Mouse (Mus musculus) gastrocnemius, postnatal 4 days (tissue): ENCODE results near the gene Mrgpre. TPM values are rescaled to one million over a fixed set of nuclear protein-coding genes. Genes with fewer than 3 reads are reported as not detected.
A peak's percentile ranks its signal among the peaks of the same experiment; 100 is the strongest.

Source experiments
- DNase-seq, 2 experiments: peaks; one replicate each; pipeline ENCODE4 v3.0.0; 2021 to 2022; ENCODE audit warnings: low spot score in 2 of 2, mixed read lengths in 2 of 2
- microRNA-seq: library from miRNA; unstranded; fragments of <30 nt; microRNA quantifications from one replicate; pipeline ENCODE4 v1.2.0, GENCODE M21; 2021
- total RNA-seq, 2 experiments: library from RNA; stranded (reverse); gene quantifications; 2 replicates each; pipeline ENCODE4 v1.2.3; 2021

Mrgpre gene
- total RNA-seq, 2 experiments from 2014 or later = 1.7 to 2.7 TPM

DNA sequence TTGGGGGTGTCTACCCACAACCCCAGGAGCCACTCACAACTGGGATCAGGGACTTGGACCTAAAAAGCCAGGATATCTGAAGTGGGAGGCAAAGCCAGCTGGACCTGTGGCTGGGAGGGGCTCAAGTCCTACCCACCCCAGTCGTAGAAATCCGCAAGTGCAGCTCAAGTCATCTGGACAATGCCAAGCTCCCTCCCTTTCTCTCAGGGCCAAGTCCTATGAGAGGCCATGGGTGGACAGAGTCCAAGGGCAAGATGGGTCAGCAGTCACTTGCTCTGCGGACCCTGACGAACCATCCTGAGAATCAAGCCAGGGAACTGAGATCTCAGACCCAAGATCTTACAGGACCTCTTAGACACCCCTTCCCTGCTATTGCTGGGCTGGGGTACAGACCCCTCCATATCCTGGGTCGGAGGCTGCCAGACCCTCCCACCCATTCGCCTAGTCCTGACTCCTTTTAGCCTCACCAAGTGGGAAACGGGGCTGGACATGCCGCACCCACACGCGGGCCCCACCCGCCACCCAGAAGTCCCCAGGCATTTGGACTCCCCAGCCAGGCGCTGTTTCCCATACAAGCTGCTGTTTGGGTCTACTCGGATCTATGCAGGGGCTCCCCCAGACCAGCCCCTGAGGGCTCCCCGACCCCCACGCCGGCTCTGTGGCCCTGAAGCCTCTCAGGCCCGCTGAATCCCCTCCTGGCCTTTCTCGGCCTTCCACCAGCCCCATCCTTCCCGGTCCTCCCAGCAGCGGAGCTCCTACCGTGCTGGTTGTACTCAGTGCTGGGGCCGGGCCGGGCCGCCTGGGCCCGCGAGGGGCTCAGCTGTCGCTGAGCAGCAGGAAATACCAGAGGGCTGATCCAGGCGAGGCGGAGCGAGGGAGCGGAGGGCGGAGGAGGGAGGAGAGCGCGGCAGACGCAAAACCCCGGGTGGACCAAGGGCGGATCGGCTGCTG is 44.5 kb downstream of the Mrgpre start:
- peak; percentile 83 to 90 for DNase-seq

DNA sequence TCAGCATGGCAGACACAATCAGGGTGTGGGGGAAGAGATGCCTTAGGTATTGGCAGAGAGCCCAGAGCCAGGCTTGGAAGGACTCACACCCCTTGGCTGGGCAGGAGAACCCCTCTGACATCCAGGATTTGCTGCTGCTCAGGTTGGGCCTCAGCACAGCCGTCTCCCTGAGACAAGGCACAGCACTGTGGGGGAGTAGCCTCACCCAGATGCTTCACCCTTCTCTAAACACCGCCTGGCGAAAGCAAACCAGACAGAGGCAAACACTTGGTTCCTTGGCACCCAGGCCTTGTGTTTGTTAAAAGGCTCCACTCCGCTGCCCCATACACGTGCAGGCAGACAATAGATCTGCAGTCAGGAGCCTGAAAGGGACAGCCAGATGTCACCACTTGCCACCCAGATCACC is 45.7 kb downstream of the Mrgpre start:
- no peak for DNase-seq

DNA sequence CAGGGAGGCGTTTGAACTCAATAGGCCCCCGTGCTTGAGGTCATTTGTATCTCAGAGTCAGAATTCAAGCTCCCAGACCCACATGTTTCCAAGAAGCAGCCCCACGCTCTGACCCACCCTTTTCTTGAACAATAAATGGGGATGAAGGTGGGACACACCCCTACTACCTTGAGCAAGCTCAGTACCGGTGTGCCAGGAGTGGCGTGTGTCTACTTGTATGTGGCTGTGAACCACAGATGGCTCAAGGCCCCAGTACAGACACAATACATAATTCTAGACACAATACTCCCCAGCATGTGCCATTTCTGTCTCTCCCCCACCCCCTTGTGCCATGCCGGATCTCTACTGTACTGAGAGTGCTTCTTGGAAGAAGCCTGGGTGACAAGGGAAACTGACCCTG is 46.1 kb downstream of the Mrgpre start:
- no peak for DNase-seq

DNA sequence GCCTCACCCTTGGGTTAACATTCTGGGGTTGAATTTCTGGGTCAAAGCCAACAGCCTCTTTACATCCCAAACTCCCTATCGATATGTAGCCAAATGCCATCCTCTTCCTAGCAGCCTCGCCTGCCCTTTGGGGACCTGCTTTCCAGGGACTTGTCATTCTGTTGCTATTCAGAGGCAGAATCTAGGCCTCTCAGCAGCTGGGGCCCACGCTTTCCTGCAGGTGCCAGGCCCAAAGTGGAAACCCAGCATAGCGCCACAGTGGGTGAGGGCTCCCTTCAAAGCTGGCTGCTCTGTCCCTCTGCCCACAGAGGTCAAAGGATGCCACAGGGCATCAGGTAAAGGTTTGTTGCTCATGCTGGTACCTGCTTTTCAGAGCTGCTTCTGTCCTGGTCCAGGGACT is 50.6 kb downstream of the Mrgpre start:
- no peak for DNase-seq

DNA sequence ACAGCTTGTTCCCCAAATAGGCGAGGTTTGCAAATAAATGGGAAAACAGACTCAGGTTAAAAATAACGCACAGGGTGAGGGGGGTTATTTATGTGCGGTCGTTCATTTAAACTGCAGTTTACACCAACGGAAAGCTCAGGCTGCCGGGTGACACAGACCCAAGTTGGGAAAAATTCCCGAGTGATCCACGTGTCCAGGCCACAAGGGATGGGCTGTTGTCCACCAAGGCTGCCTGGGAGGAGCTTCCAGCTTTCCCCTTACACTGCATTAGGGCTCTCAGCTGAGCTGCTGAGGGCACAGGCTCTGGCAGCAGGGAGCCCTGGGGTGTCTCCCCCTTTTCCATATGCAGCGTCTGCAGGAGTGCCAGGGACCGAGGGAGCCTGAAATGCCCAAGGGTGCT is 54.4 kb downstream of the Mrgpre start:
- no peak for DNase-seq

Small RNA genes within 50 kb of the gene (microRNA-seq; reads per million reads assigned to microRNA genes)
- not detected for gene Gm22064

Other genes starting within 250 kb of the Mrgpre start
- 100 to 1,000 TPM; 160 to 164 TPM for gene Nap1l4, start 235.4 kb downstream of the Mrgpre start, total RNA-seq
- gene Cars, start 184.4 kb downstream of the Mrgpre start, total RNA-seq = 10 to 100 TPM; 45.7 to 48.3 TPM
- under 1 TPM; 0.49 to 0.75 TPM for gene Tnfrsf26, start 155.8 kb downstream of the Mrgpre start, total RNA-seq
- 1 to 10 TPM; 4.7 to 4.8 TPM for gene Tnfrsf22, start 134.8 kb downstream of the Mrgpre start, total RNA-seq
- gene Tnfrsf23, start 98.6 kb downstream of the Mrgpre start, total RNA-seq = 1 to 10 TPM; 5.2 to 6.0 TPM
- 10 to 100 TPM; 57.0 to 58.7 TPM for gene Osbpl5, start 27.5 kb downstream of the Mrgpre start, total RNA-seq
- not detected for gene Mrgprg, start 17.5 kb downstream of the Mrgpre start, total RNA-seq
- gene Nadsyn1, start 38.3 kb upstream of the Mrgpre start, total RNA-seq = 1 to 10 TPM; 5.1 to 5.9 TPM
- gene Dhcr7, start 38.6 kb upstream of the Mrgpre start, total RNA-seq = 10 to 100 TPM; 16.7 to 18.6 TPM
- not detected for gene Gm498, start 82.3 kb upstream of the Mrgpre start, total RNA-seq
- under 1 TPM; 0.52 to 0.88 TPM for gene Shank2, start 217.4 kb upstream of the Mrgpre start, total RNA-seq